Mouse (Mus musculus) hindbrain, postnatal 0 days (tissue): ENCODE measurements at regions not wholly inside any gene's neighbourhood (a gene's known extent, or its start where the extent isn't known, plus 50 kb on each side); places are given as distances from the start of the nearest gene placed in this dataset.
A peak's percentile ranks its signal among the peaks of the same experiment; 100 is the strongest.

Experiments
- ATAC-seq: fragments of 200-750 bp; cut with Nextera tagmentation; 2 replicates; pipeline ENCODE4 v1.8.0; 2017; ENCODE audit warnings: mild to moderate bottlenecking, moderate TSS enrichment, moderate library complexity
- DNase-seq: peaks from one replicate; pipeline ENCODE4 v3.0.0-alpha.2; 2015; ENCODE audit warnings: low spot score
- H3K27ac ChIP-seq: fragments of 300-500 bp; sonication (generic); 2 replicates; pipeline ENCODE4 v1.5.1; 2014; ENCODE audit warnings: mild to moderate bottlenecking
- H3K27me3 ChIP-seq: fragments of 300-500 bp; sonication (generic); 2 replicates; pipeline ENCODE4 v1.6.1; 2014; ENCODE audit warnings: low read length, mixed read lengths; ENCODE audit not compliant: insufficient read depth
- H3K36me3 ChIP-seq: fragments of 300-500 bp; sonication (generic); 2 replicates; pipeline ENCODE4 v1.6.1; 2014; ENCODE audit warnings: low read length, mixed read lengths; ENCODE audit not compliant: insufficient read depth
- H3K4me1 ChIP-seq: fragments of 300-500 bp; sonication (generic); 2 replicates; pipeline ENCODE4 v1.6.1; 2014; ENCODE audit warnings: antibody characterized with exemption, low read length, mixed read lengths; ENCODE audit not compliant: insufficient read depth
- H3K4me2 ChIP-seq: fragments of 300-500 bp; sonication (generic); 2 replicates; pipeline ENCODE4 v1.6.1; 2014; ENCODE audit warnings: low read depth, mild to moderate bottlenecking, low read length, moderate library complexity, mixed read lengths
- H3K4me3 ChIP-seq: fragments of 300-500 bp; sonication (generic); 2 replicates; pipeline ENCODE4 v1.5.1; 2014; ENCODE audit warnings: low read length
- H3K9ac ChIP-seq: fragments of 300-500 bp; sonication (generic); replicated peaks from 2 replicates; pipeline ENCODE4 v1.6.1; 2014; ENCODE audit warnings: mild to moderate bottlenecking, low read length, moderate library complexity, mixed read lengths
- H3K9me3 ChIP-seq: fragments of 300-500 bp; sonication (generic); 2 replicates; pipeline ENCODE4 v1.6.1; 2016; ENCODE audit warnings: low read length, mixed read lengths
- CTCF ChIP-seq: IDR thresholded peaks from 2 replicates; pipeline ENCODE4 v1.5.1; 2016; ENCODE audit warnings: antibody characterized with exemption, control low read depth, low read depth
- WGBS: fragments of 180-500 bp; shearing (Covaris S2); extraction: QIAGEN DNeasy Blood & Tissue Kit; methylation state at CpG from one replicate; pipeline ENCODE4 v1.1.7; 2014; 5-methylcytosine and 5-hydroxymethylcytosine counted together

GRCm38 (mm10) chr2:131696307-131696706 is 134.2 kb upstream of the Adra1d start:
- H3K27me3 ChIP-seq = no peaks in the 10 kb centered on the region
- H3K9me3 ChIP-seq = no peaks in the 10 kb centered on the region
- no peak overlapping the region for H3K4me3 ChIP-seq
- H3K4me1 ChIP-seq = no peaks in the 10 kb centered on the region
- H3K9ac ChIP-seq = no peak overlapping the region
- DNase-seq (no peak), ATAC-seq (no peak)
- H3K27ac ChIP-seq = no peak overlapping the region
- 73% methylated on average over 3 of the region's 3 CpGs for WGBS
- no peak for TF ChIP-seq CTCF
- no peak overlapping the region for H3K4me2 ChIP-seq
- no peaks in the 10 kb centered on the region for H3K36me3 ChIP-seq

GRCm38 (mm10) chr2:131689996-131690395 is 127.9 kb upstream of the Adra1d start:
- no peaks in the 10 kb centered on the region for H3K9me3 ChIP-seq
- no peak overlapping the region for H3K9ac ChIP-seq
- H3K4me2 ChIP-seq = no peak overlapping the region
- ATAC-seq (no peak), DNase-seq (no peak)
- H3K4me3 ChIP-seq = no peak overlapping the region
- H3K36me3 ChIP-seq = no peaks in the 10 kb centered on the region
- no peak overlapping the region for H3K27ac ChIP-seq
- 65% methylated on average over 6 of the region's 6 CpGs for WGBS
- no peaks in the 10 kb centered on the region for H3K27me3 ChIP-seq
- H3K4me1 ChIP-seq = no peaks in the 10 kb centered on the region
- TF ChIP-seq CTCF = no peak

GRCm38 (mm10) chr2:131688282-131688681 is 126.2 kb upstream of the Adra1d start:
- Histone ChIP-seq H3K4me1 (no peaks in the 10 kb centered on the region), H3K36me3 (no peaks in the 10 kb centered on the region), H3K4me2 (no peak overlapping the region), H3K27ac (no peak overlapping the region), H3K9me3 (no peaks in the 10 kb centered on the region), H3K9ac (no peak overlapping the region), H3K27me3 (no peaks in the 10 kb centered on the region), H3K4me3 (no peak overlapping the region)
- no peak for TF ChIP-seq CTCF
- no peak for DNase-seq
- ATAC-seq = no peak
- 92% methylated on average over 2 of the region's 2 CpGs for WGBS

DNA sequence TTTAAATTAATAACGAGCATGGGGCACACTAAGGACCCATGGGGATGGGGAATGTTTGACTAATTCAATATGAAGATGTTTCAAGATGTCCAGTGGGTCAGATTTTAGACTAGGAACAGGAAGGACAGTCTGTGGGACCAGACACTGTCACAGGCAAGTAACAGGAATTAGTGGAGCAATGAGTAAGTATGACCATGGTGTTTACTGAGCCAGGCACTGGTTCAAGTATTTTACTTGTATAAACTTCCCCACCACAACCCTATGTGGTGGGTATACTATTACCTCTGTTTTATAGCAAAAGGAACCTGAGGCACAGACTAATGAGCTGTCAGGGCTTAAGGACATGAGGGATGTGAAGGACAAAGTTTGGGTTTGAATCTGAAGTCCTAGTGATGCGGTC is 125.4 kb upstream of the Adra1d start:
- no peak for TF ChIP-seq CTCF
- Histone ChIP-seq H3K27me3 (no peaks in the 10 kb centered on the region), H3K36me3 (no peaks in the 10 kb centered on the region), H3K4me3 (no peak overlapping the region), H3K9me3 (no peaks in the 10 kb centered on the region), H3K4me1 (no peaks in the 10 kb centered on the region), H3K9ac (no peak overlapping the region), H3K4me2 (no peak overlapping the region), H3K27ac (no peak overlapping the region)
- WGBS = 80% methylated on average over 2 of the region's 2 CpGs
- ATAC-seq (no peak), DNase-seq (no peak)

DNA sequence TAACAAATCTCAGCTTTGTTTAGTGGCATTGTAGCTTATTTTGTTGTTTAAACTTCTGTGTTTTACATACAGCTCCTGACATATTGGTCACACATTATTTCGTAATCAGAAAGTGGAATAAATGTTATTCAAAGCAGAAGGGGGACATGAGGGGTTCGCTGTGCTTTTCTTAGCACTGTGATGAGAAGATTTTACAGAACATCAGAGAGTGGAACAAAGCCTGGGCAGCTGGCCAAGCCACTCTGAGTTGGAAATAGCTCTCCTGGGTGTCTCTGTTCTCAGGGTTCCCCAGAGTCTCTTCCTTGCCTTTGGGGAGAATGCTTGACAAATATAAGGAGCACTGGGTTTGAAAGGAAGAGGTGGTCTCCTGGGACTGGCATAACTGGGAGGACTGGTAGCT is 124.7 kb upstream of the Adra1d start:
- no peaks in the 10 kb centered on the region for H3K9me3 ChIP-seq
- H3K4me1 ChIP-seq = no peaks in the 10 kb centered on the region
- ATAC-seq (no peak), DNase-seq (peak; percentile 55)
- no peaks in the 10 kb centered on the region for H3K27me3 ChIP-seq
- TF ChIP-seq CTCF = no peak
- 50% methylated on average over 2 of the region's 2 CpGs for WGBS
- no peak overlapping the region for H3K9ac ChIP-seq
- H3K4me3 ChIP-seq = no peak overlapping the region
- no peak overlapping the region for H3K27ac ChIP-seq
- no peak overlapping the region for H3K4me2 ChIP-seq
- H3K36me3 ChIP-seq = no peaks in the 10 kb centered on the region

GRCm38 (mm10) chr2:131685326-131685725 is 123.2 kb upstream of the Adra1d start:
- TF ChIP-seq CTCF = no peak
- 72% methylated on average over 3 of the region's 3 CpGs for WGBS

GRCm38 (mm10) chr2:131683734-131684133 is 121.7 kb upstream of the Adra1d start:
- H3K27me3 ChIP-seq = no peaks in the 10 kb centered on the region
- ATAC-seq = no peak
- no peak overlapping the region for H3K4me3 ChIP-seq
- H3K4me2 ChIP-seq = no peak overlapping the region
- no peak overlapping the region for H3K27ac ChIP-seq
- WGBS = 96% methylated on average over 2 of the region's 2 CpGs
- no peak for TF ChIP-seq CTCF
- no peaks in the 10 kb centered on the region for H3K4me1 ChIP-seq
- no peaks in the 10 kb centered on the region for H3K36me3 ChIP-seq
- H3K9me3 ChIP-seq = no peaks in the 10 kb centered on the region
- no peak for DNase-seq
- no peak overlapping the region for H3K9ac ChIP-seq

More at GRCm38 (mm10) chr2:131685326-131685725, 123.2 kb upstream of the Adra1d start:
- no peak overlapping the region for H3K4me3 ChIP-seq
- H3K9ac ChIP-seq = no peak overlapping the region
- ATAC-seq = no peak
- H3K4me1 ChIP-seq = no peaks in the 10 kb centered on the region
- no peaks in the 10 kb centered on the region for H3K9me3 ChIP-seq
- no peak overlapping the region for H3K27ac ChIP-seq
- H3K4me2 ChIP-seq = no peak overlapping the region
- no peaks in the 10 kb centered on the region for H3K36me3 ChIP-seq
- DNase-seq = no peak
- no peaks in the 10 kb centered on the region for H3K27me3 ChIP-seq
